Mouse (Mus musculus) G1E (cell line): Measurements from ENCODE around the gene Gm10181. TPM values are rescaled to one million over a fixed set of nuclear protein-coding genes. Genes with fewer than 3 reads are reported as not detected.
A peak's percentile ranks its signal among the peaks of the same experiment; 100 is the strongest.

Experiments
- ATAC-seq: 2 replicates; pipeline ENCODE4 v1.8.0; 2016; ENCODE audit warnings: mild to moderate bottlenecking; ENCODE audit not compliant: insufficient number of reproducible peaks, poor library complexity, low FRiP score, severe bottlenecking; ENCODE audit errors: extremely low read depth
- DNase-seq: peaks from one replicate; pipeline ENCODE4 v3.0.0; 2012; ENCODE audit warnings: low spot score
- H3K27me3 ChIP-seq: 2 replicates; pipeline ENCODE4 v1.6.1; 2012; ENCODE audit warnings: mild to moderate bottlenecking, low read length, inconsistent platforms; ENCODE audit not compliant: insufficient read depth
- H3K36me3 ChIP-seq: replicated peaks from 2 replicates; pipeline ENCODE3; 2012; ENCODE audit warnings: mild to moderate bottlenecking, inconsistent platforms
- H3K4me1 ChIP-seq: 2 replicates; pipeline ENCODE4 v1.6.1; 2012; ENCODE audit warnings: low read depth, low read length, inconsistent platforms, mixed read lengths; ENCODE audit not compliant: insufficient read depth
- H3K4me3 ChIP-seq: 2 replicates; pipeline ENCODE4 v1.5.1; 2012; ENCODE audit warnings: low read depth, mild to moderate bottlenecking, inconsistent platforms, low read length, moderate library complexity, mixed read lengths
- H3K9me3 ChIP-seq: replicated peaks from 2 replicates; pipeline ENCODE4 v1.6.1; 2012; ENCODE audit warnings: inconsistent platforms
- CTCF ChIP-seq: IDR thresholded peaks from 2 replicates; pipeline ENCODE4 v1.5.1; 2012; ENCODE audit warnings: low read depth, low read length, inconsistent platforms, mixed read lengths
- GATA1 ChIP-seq: IDR thresholded peaks from 2 replicates; pipeline ENCODE4 v1.6.1; 2012; ENCODE audit warnings: borderline replicate concordance, low read length, inconsistent platforms, mixed read lengths
- GATA2 ChIP-seq: IDR thresholded peaks from 2 replicates; pipeline ENCODE4 v1.6.1; 2012; ENCODE audit warnings: low read depth, low read length, inconsistent platforms, borderline replicate concordance
- POLR2AphosphoS5 ChIP-seq: IDR thresholded peaks from 2 replicates; pipeline ENCODE4 v1.6.1; 2012; ENCODE audit warnings: low read depth, low read length, inconsistent platforms; ENCODE audit not compliant: insufficient replicate concordance
- TAL1 ChIP-seq: conservative IDR thresholded peaks from 2 replicates; pipeline ENCODE4 v1.6.1; 2012; ENCODE audit warnings: low read depth, low read length, inconsistent platforms, mixed read lengths
- polyA plus RNA-seq: library from polyadenylated mRNA; stranded (reverse); fragments of >175 nt; gene quantifications from 2 replicates; pipeline ENCODE4 v1.2.3, GENCODE M21; 2012
- total RNA-seq, 2 experiments: library from RNA; stranded (forward) in 1 of 2; stranded (reverse) in 1 of 2; fragments of 200-1000 nt in 1 of 2; fragments of >200 nt in 1 of 2; fragmentation: Nextera tagmentation in 1 of 2; gene quantifications; 2 replicates each; pipeline ENCODE4 v1.2.3; 2014 to 2017

Gm10181 gene
- total RNA-seq (2014; fragmentation: Nextera tagmentation): not detected in 2 replicates
- total RNA-seq (2017): not detected in 2 replicates
- not detected in 2 replicates for polyA plus RNA-seq

GRCm38 (mm10) chr9:25089122-25089521 lies at the start of gene Gm10181:
Gene Gm10181, plus strand, starts transcription at chr9:25089422.
- no peak within 1 kb of the TSS for H3K4me3 ChIP-seq
- H3K9me3 ChIP-seq: no peaks in the 10 kb centered on the region
- DNase-seq (no peak), ATAC-seq (no peak)
- no peaks in the 10 kb centered on the region for H3K4me1 ChIP-seq
- TF ChIP-seq POLR2AphosphoS5 (no peak), TAL1 (no peak), CTCF (no peak), GATA1 (no peak), GATA2 (no peak)
- H3K27me3 ChIP-seq: no peaks in the 10 kb centered on the region; the same call in 1 of the 2 replicates
- H3K36me3 ChIP-seq: no peaks in the 10 kb centered on the region

DNA sequence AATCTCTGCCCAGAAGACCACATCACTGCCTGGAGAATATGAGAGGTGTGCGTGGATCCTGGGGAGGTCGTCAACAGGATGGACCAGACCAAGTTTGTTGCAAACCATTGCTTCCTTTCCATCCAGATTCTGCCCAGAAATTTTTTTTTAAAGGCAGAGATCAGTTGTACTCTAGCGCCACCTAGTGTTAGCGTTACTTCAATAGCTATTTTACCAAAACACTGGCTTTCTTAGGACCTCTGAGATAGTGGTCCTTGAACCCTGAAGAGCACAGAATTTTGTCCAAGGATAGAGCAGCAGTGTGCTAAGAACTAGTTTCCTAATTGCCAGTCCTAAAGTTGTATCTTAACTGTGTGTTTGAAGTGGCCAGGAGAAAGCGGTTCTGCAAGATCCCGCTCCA lies 47.6 kb upstream of the Gm10181 start:
- DNase-seq (peak; percentile 15), ATAC-seq (no peak)
- H3K4me1 ChIP-seq: no peaks in the 10 kb centered on the region
- peaks cover 4% of the 10 kb centered on the region; the same call in 1 of the 2 replicates for H3K27me3 ChIP-seq
- TF ChIP-seq GATA2: no peak
- peak; percentile 27; the same call in 1 of the 2 replicates for TF ChIP-seq CTCF
- TF ChIP-seq GATA1: no peak
- no peak for TF ChIP-seq TAL1
- no peak for TF ChIP-seq POLR2AphosphoS5
- no peaks in the 10 kb centered on the region for H3K36me3 ChIP-seq
- H3K9me3 ChIP-seq: no peaks in the 10 kb centered on the region
- no peak overlapping the region for H3K4me3 ChIP-seq

- Histone ChIP-seq H3K4me3 (no peak overlapping the region), H3K4me1 (no peaks in the 10 kb centered on the region), H3K36me3 (no peaks in the 10 kb centered on the region), H3K27me3 (peaks cover 4% of the 10 kb centered on the region; the same call in 1 of the 2 replicates), H3K9me3 (no peaks in the 10 kb centered on the region)
- ATAC-seq: no peak
- DNase-seq: no peak
- no peak for TF ChIP-seq TAL1
- TF ChIP-seq GATA1: no peak
- TF ChIP-seq CTCF: no peak
- no peak for TF ChIP-seq GATA2
Observed at GRCm38 (mm10) chr9:25042162-25043111, 46.8 kb upstream of the Gm10181 start.

GRCm38 (mm10) chr9:25044325-25044724 lies 44.9 kb upstream of the Gm10181 start:
- H3K4me1 ChIP-seq: no peaks in the 10 kb centered on the region
- DNase-seq (no peak), ATAC-seq (no peak)
- no peaks in the 10 kb centered on the region for H3K9me3 ChIP-seq
- no peak for TF ChIP-seq GATA1
- no peak for TF ChIP-seq POLR2AphosphoS5
- no peak for TF ChIP-seq TAL1
- no peak for TF ChIP-seq CTCF
- no peak for TF ChIP-seq GATA2
- peaks cover 8% of the 10 kb centered on the region for H3K27me3 ChIP-seq
- no peak overlapping the region for H3K4me3 ChIP-seq
- H3K36me3 ChIP-seq: no peaks in the 10 kb centered on the region

DNA sequence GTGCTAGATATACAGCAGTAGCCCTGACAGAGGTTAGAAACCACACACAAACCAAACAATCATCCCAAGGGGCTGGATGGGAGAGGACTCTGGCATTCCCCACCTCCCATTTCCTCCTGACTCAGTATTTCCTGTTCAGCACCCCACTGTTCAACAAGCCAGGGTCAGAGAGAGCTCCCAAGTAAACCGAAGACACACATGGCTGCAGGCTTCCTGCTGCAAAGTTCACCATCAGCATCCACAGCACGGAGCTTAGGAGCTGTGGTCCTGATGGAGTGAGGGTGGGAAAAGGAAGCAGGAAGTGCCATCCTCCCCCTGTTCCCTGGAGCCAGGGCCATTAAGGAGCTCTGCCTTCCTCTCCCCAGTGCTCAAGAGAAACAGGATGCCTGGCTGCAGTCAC lies 40.9 kb upstream of the Gm10181 start:
- ATAC-seq (no peak), DNase-seq (no peak)
- Histone ChIP-seq H3K4me3 (no peak overlapping the region), H3K27me3 (peaks cover 4% of the 10 kb centered on the region; the same call in 1 of the 2 replicates), H3K9me3 (no peaks in the 10 kb centered on the region), H3K4me1 (no peaks in the 10 kb centered on the region), H3K36me3 (no peaks in the 10 kb centered on the region)
- TF ChIP-seq GATA1: no peak
- no peak for TF ChIP-seq GATA2
- TF ChIP-seq CTCF: no peak
- TF ChIP-seq POLR2AphosphoS5: no peak
- TF ChIP-seq TAL1: no peak

GRCm38 (mm10) chr9:25048940-25049339 lies 40.3 kb upstream of the Gm10181 start:
- no peak for ATAC-seq
- H3K9me3 ChIP-seq: no peaks in the 10 kb centered on the region
- H3K4me3 ChIP-seq: no peak overlapping the region
- no peak for DNase-seq
- no peak for TF ChIP-seq TAL1
- no peak for TF ChIP-seq GATA2
- TF ChIP-seq GATA1: no peak
- TF ChIP-seq CTCF: no peak
- no peak for TF ChIP-seq POLR2AphosphoS5
- H3K36me3 ChIP-seq: no peaks in the 10 kb centered on the region
- H3K27me3 ChIP-seq: peaks cover 4% of the 10 kb centered on the region; the same call in 1 of the 2 replicates
- no peaks in the 10 kb centered on the region for H3K4me1 ChIP-seq
